In genomic region chr5:112892411-112892810, GRCm38 (mm10) we compare ENCODE assay signal across 26 mouse cellular contexts. TPM values are rescaled to one million over a fixed set of nuclear protein-coding genes. Genes with fewer than 3 reads are reported as not detected.
"Had no signal": no experiment of that assay in that cellular context is flagged by ENCODE, and none has a peak within 500 bp of the region (broad histone marks: within the 10 kb centered on the region; RNA-seq: fewer than 3 reads in every experiment).

No protein-coding gene starts in this region.

- H3K4me2 ChIP-seq: heart, embryonic 12.5 days; heart, embryonic 15.5 days; hindbrain, embryonic 12.5 days; hindbrain, embryonic 14.5 days; intestine, embryonic 15.5 days; kidney, embryonic 15.5 days; limb, embryonic 12.5 days; liver, embryonic 11.5 days; liver, embryonic 13.5 days; liver, embryonic 15.5 days had no signal

- H3K9ac ChIP-seq: heart, embryonic 12.5 days; heart, embryonic 15.5 days; hindbrain, embryonic 12.5 days; hindbrain, embryonic 14.5 days; intestine, embryonic 15.5 days; kidney, embryonic 15.5 days; limb, embryonic 12.5 days; liver, embryonic 13.5 days; liver, embryonic 15.5 days; liver, postnatal 0 days had no signal

- ATAC-seq: forebrain, embryonic 16.5 days; inflammation-experienced regulatory T-cells, adult 6 months; intestine, embryonic 15.5 days; intestine, postnatal 0 days; liver, postnatal 0 days had no signal

- DNase-seq: gastrocnemius, postnatal 10 days; heart, postnatal 10 days; heart, postnatal 4 days; kidney, adult 18-20 months; kidney, adult 9 months; kidney, postnatal 14 days; liver; liver, embryonic 13.5 days; liver, postnatal 0 days had no signal

- H3K27ac ChIP-seq: heart, embryonic 15.5 days; hindbrain, embryonic 12.5 days; hindbrain, embryonic 14.5 days; intestine, embryonic 15.5 days; kidney, embryonic 15.5 days; kidney, postnatal 0 days; layer of hippocampus, adult 2 months; left cerebral cortex, adult 2 months; limb, embryonic 10.5 days; limb, embryonic 12.5 days; liver, embryonic 13.5 days; liver, embryonic 15.5 days had no signal

- H3K27me3 ChIP-seq: heart, embryonic 12.5 days; heart, embryonic 15.5 days; hindbrain, embryonic 12.5 days; intestine, embryonic 15.5 days; kidney, embryonic 15.5 days; liver, embryonic 13.5 days; liver, embryonic 15.5 days had no signal

- H3K4me3 ChIP-seq: heart, embryonic 12.5 days; heart, embryonic 15.5 days; hindbrain, embryonic 10.5 days; hindbrain, embryonic 12.5 days; intestine, embryonic 15.5 days; kidney, embryonic 15.5 days; layer of hippocampus, adult 2 months; left cerebral cortex, adult 2 months; limb, embryonic 10.5 days; limb, embryonic 12.5 days; liver, embryonic 13.5 days; liver, embryonic 15.5 days had no signal

- H3K9me3 ChIP-seq: heart, embryonic 12.5 days; heart, embryonic 15.5 days; hindbrain, embryonic 10.5 days; hindbrain, embryonic 12.5 days; intestine, embryonic 15.5 days; limb, embryonic 10.5 days; limb, embryonic 12.5 days; liver, embryonic 13.5 days; liver, embryonic 15.5 days had no signal

- H3K36me3 ChIP-seq: hindbrain, embryonic 10.5 days; hindbrain, embryonic 12.5 days; intestine, embryonic 15.5 days; kidney, embryonic 15.5 days; limb, embryonic 10.5 days; limb, embryonic 12.5 days; liver, embryonic 13.5 days; liver, embryonic 15.5 days had no signal

- H3K4me1 ChIP-seq: intestine, embryonic 15.5 days; kidney, embryonic 15.5 days; limb, embryonic 12.5 days; liver, embryonic 13.5 days; liver, embryonic 15.5 days had no signal

RNA-seq across cellular contexts. Expression of gene Myo18b, which starts 3.8 kb away (rescaled TPM):
- polyA plus RNA-seq: inflammation-experienced regulatory T-cells, adult 6 months; liver, postnatal 0 days had no signal
